Mouse (Mus musculus): ENCODE results near the gene Pabpc6. TPM values are rescaled to one million over a fixed set of nuclear protein-coding genes. Genes with fewer than 3 reads are reported as not detected.

Pabpc6 gene
- total RNA-seq (2021): not detected
- long read RNA-seq, experiment 1: 0 reads
- long read RNA-seq, experiment 2: 0 reads

GRCm38 (mm10) chr17:9669283-9669905, at the start of gene Pabpc6:
Gene Pabpc6, minus strand, starts transcription at chr17:9669717.
- no peak for DNase-seq (ENCODE audit: low spot score)

DNA sequence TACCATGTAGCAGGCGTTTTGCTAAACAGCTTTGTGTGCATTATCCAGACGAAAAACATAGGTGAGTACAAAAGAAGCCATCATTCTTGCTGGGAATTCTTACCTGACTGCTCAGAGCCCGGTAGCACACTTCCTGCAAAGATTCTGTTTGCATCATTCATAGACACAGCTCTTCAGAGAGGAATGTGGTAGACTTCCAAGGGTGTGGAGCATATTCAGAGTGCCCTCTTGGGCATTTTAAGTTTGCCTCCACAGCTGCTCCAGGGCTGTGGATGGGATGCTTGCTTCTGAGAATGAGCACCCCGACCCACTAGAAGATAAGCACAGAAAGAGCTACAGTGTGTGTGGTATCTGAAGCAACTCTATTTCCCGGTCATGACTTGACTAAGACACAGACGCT, 41.4 kb upstream of the Pabpc6 start:
- no peak for DNase-seq (ENCODE audit: low spot score)

DNA sequence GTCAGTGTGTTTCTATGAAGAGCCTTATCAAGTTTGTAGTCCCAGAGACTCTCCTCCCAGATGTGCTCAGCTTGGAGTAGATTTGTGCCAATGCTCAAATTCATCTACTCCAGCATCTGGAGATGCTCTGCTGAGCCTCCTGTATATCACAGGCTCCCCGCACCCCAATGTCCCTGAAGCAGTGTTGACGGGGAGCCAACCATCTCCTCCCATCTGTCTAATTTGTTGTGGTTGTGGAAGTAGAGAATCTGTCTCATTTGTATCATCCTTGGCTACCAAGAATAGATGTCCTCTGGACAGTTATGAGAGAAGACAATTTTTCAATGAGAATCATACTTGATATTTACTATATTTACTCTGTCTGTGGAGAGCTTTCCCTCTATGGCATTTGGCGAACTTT, 39.4 kb upstream of the Pabpc6 start:
- DNase-seq (ENCODE audit: low spot score): no peak

GRCm38 (mm10) chr17:9707356-9707755, 37.8 kb upstream of the Pabpc6 start:
- DNase-seq (ENCODE audit: low spot score): no peak

- DNase-seq (ENCODE audit: low spot score): no peak
These were observed 28.2 kb upstream of the Pabpc6 start for GRCm38 (mm10) chr17:9697763-9698162.

DNA sequence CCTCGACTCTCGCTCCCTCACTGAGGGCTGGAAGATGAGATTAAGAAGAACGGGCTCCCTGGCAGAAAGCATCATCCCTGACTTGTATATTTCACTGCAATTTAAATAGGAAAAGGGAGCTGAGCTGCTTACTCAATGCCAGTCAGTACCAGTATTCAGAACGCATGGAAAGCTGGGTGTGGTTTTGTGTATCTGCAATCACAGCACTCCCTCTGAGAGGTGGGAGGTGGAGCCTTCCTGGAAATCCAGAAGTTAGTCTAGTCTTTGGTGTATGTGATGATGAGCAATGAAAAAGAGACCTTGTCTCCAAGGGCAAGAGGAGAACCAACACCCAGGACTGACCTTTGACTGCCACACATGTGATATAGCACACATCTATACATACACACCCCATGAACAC, 21.7 kb upstream of the Pabpc6 start:
- DNase-seq (ENCODE audit: low spot score): no peak

DNA sequence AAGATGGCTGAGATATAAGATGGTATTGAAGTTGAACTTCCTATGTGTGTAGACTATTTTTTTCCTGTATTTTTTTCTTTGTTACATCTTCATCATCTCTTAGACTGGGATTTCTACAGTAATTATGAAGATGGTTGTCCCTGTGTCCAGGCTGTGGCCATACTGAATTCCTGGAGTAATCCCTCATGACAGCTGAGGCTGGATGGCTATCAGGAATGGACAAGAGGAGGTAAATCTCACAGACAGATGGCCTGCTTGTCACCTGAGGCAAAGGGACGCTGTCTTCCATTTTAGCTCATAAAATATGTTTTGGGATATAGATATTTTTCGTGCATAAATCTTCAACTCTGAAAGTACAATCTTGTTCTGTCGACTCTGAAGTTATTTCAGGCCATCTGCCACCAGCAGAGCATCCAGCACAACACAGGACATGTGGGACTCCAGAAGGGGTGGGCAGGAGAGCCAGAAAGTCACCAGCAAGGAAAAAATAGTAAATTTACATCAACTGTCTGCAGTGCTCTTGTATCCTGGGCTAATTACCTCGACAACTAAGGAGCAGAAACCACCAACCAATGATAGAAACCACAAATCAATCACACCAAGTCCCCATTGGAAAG, 14.1 kb upstream of the Pabpc6 start:
- DNase-seq (ENCODE audit: low spot score): no peak

DNA sequence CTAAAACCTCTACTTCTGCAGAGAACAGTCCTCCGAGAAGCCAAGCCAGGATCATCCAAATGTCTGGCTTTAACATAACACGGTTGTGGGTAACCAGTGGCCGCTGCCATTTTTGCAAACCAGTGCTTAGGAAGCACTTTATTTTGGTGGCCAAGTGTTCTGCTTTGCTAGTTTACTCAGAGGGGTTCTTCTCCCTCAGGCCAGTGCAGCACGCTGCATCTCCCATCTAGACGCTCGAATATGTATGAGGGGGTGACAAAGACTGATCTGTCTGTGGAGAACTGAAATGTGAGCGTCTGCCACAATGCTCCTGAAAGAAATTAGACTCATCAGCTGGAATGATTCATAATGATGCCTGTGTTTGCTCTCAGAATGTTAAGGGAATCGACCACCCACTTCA, 11.2 kb upstream of the Pabpc6 start:
- no peak for DNase-seq (ENCODE audit: low spot score)

DNA sequence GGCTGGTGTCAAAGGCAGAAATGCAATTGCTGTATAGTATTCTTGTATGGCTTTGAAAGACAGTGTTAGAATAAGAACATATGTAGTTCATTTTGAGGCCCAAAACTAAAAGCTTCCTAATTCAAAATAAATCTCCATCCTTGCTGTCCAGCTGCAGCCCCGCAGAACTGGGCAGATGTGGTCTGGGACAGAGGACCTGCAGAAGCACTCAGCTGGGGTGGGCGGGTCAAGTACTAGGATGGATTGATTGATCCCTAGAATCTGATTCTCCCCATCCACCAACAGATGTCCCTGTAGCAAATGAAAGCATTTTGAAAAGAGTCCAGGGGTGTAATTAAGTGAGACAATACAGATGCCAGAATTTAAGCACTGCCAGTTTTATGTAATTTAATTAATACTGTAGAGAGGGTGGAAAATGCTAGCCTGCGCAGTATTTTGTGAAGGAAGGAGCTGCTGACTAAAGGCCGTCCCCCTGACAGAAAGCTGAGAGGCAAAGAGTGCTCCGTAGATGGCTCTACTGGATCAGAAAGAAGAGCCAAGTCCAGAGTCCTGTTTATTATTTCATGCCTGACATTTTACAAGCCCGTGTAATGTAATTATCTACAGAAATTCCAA, 5.8 kb upstream of the Pabpc6 start:
- DNase-seq (ENCODE audit: low spot score): no peak

- DNase-seq (ENCODE audit: low spot score): no peak
These were observed 1.6 kb downstream of the Pabpc6 start for GRCm38 (mm10) chr17:9667955-9668354.

- no peak for DNase-seq (ENCODE audit: low spot score)
These were observed 10.9 kb downstream of the Pabpc6 start for GRCm38 (mm10) chr17:9658651-9659050.

DNA sequence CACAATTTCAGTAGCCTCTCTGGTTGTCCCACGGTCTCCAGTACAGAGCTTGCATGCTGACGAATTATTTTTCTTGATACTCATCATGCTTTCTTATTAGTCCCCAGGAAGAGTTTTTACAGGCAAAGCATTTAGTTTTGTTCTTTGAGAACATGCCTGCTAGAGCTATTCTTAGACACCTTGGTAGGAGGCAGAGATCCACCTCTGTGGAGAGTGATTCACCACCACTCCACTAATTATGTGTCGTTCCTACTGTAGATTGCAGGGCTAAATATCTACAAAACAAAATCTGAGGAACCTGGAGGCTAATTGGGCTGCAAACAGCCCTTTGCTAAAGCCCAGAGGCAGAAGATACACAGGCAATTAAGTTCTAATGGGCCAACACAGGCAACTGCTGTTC, 15.4 kb downstream of the Pabpc6 start:
- no peak for DNase-seq (ENCODE audit: low spot score)

DNA sequence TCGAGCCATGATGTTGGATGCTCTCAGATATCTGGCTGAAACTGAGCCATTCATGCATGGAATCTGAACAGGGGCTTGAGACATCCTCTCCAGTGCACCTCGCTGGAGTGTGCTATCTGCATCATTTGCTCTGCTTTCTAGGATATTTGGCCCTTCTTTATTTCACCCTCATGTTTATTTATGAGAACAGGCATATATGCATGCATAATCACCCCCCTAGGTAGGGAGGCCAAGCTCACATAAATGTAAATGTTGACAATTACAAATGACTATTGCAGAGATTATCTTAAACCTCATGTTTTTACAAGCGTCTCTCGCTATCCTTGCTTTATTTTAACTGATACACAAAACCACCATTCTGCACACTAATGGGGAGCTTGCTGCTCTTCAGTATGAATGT, 21.9 kb downstream of the Pabpc6 start:
- no peak for DNase-seq (ENCODE audit: low spot score)

GRCm38 (mm10) chr17:9643657-9644180, 25.8 kb downstream of the Pabpc6 start:
- DNase-seq (ENCODE audit: low spot score): no peak

- DNase-seq (ENCODE audit: low spot score): no peak
These were observed 32.5 kb downstream of the Pabpc6 start for GRCm38 (mm10) chr17:9637011-9637410.

GRCm38 (mm10) chr17:9632579-9633252, 36.8 kb downstream of the Pabpc6 start:
- no peak for DNase-seq (ENCODE audit: low spot score)

GRCm38 (mm10) chr17:9632140-9632539, 37.4 kb downstream of the Pabpc6 start:
- DNase-seq (ENCODE audit: low spot score): no peak

GRCm38 (mm10) chr17:9631081-9631480, 38.4 kb downstream of the Pabpc6 start:
- DNase-seq (ENCODE audit: low spot score): no peak

GRCm38 (mm10) chr17:9627011-9627410, 42.5 kb downstream of the Pabpc6 start:
- no peak for DNase-seq (ENCODE audit: low spot score)

Data from gastrocnemius, adult 18-20 months (tissue).